Mouse (Mus musculus) liver, embryonic 13.5 days (tissue): ENCODE data around the gene Gm5089. TPM values are rescaled to one million over a fixed set of nuclear protein-coding genes. Genes with fewer than 3 reads are reported as not detected.
A peak's percentile ranks its signal among the peaks of the same experiment; 100 is the strongest.

Source experiments
- ATAC-seq: fragments of 200-750 bp; cut with Nextera tagmentation; 2 replicates; pipeline ENCODE4 v1.8.0; 2017; ENCODE audit warnings: low read depth, mild to moderate bottlenecking, moderate number of reproducible peaks, moderate library complexity
- DNase-seq: peaks from one replicate; pipeline ENCODE4 v3.0.0; 2022
- H3K27ac ChIP-seq: fragments of 300-500 bp; sonication (generic); 2 replicates; pipeline ENCODE4 v1.5.1; 2015; ENCODE audit warnings: moderate library complexity, mild to moderate bottlenecking, inconsistent platforms
- H3K27me3 ChIP-seq: fragments of 300-500 bp; sonication (generic); 2 replicates; pipeline ENCODE4 v1.6.1; 2015; ENCODE audit warnings: mild to moderate bottlenecking, inconsistent platforms
- H3K36me3 ChIP-seq: fragments of 300-500 bp; sonication (generic); 2 replicates; pipeline ENCODE4 v1.6.1; 2015; ENCODE audit warnings: mild to moderate bottlenecking, inconsistent platforms
- H3K4me1 ChIP-seq: fragments of 300-500 bp; sonication (generic); replicated peaks from 2 replicates; pipeline ENCODE4 v1.6.1; 2015; ENCODE audit warnings: inconsistent platforms
- H3K4me2 ChIP-seq: fragments of 300-500 bp; sonication (generic); 2 replicates; pipeline ENCODE4 v1.6.1; 2015; ENCODE audit warnings: inconsistent platforms, mild to moderate bottlenecking, moderate library complexity
- H3K4me3 ChIP-seq: fragments of 300-500 bp; sonication (generic); replicated peaks from 2 replicates; pipeline ENCODE4 v1.5.1; 2015; ENCODE audit warnings: mild to moderate bottlenecking, inconsistent platforms
- H3K9ac ChIP-seq: fragments of 300-500 bp; sonication (generic); 2 replicates; pipeline ENCODE4 v1.6.1; 2015; ENCODE audit warnings: mild to moderate bottlenecking, inconsistent platforms
- H3K9me3 ChIP-seq: fragments of 300-500 bp; sonication (generic); replicated peaks from 2 replicates; pipeline ENCODE4 v1.6.1; 2016; ENCODE audit warnings: inconsistent platforms
- WGBS: fragments of 180-500 bp; shearing (Covaris S2); methylation state at CpG from one replicate; pipeline ENCODE4 v1.1.7; 2015; ENCODE audit not compliant: insufficient replicate concordance; 5-methylcytosine and 5-hydroxymethylcytosine counted together
- polyA plus RNA-seq: library from polyadenylated mRNA; unstranded; fragments of >200 nt; fragmentation: Nextera tagmentation; extraction: Ambion mirVana; gene quantifications from 2 replicates; pipeline ENCODE4 v1.2.1, GENCODE M21; 2015

Gene Gm5089
- polyA plus RNA-seq, 1 experiment from 2014 or later: not detected

DNA sequence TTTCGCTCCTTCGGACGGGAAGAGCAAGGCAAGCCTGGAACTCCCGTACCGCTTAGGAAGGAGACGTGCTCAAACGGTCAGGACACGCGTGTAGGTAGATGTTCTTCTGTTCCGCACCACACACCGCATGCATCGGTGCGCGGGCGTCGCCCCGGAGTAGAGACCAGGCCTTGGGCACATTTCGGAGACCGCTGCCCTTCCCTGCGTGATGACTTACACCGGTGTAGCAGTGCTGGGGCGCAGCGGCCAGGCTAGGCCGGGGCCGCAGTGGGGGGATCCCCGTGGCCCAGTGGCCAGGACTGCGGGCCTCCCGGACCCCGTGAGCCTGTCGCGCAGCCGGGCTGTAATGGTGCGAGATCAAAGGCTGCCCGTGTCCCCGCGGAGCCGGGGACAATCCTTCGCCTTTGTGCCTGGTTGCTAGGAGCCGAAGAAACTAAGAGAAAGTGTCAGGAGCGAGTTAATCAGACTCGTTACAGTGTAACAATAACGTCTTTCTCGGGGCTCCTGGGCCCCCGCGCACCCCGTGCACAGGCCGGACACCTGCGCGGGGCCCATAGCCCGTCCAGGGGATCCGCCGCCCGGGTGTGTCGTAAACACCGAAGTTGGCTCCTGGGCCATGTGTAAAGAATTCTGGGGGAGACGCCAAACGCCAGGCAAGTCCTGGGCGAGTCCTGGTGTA, 44.2 kb downstream of the Gm5089 start:
- Histone ChIP-seq H3K9me3 (no peaks in the 10 kb centered on the region), H3K4me2 (peak overlapping the region; percentile 62), H3K27ac (no peak overlapping the region), H3K4me1 (peaks cover 6% of the 10 kb centered on the region), H3K36me3 (no peaks in the 10 kb centered on the region), H3K27me3 (peaks cover 64% of the 10 kb centered on the region), H3K9ac (no peak overlapping the region), H3K4me3 (peak overlapping the region; percentile 37)
- ATAC-seq: no peak
- 4% methylated on average over 58 of the region's 58 CpGs for WGBS
- DNase-seq: no peak

DNA sequence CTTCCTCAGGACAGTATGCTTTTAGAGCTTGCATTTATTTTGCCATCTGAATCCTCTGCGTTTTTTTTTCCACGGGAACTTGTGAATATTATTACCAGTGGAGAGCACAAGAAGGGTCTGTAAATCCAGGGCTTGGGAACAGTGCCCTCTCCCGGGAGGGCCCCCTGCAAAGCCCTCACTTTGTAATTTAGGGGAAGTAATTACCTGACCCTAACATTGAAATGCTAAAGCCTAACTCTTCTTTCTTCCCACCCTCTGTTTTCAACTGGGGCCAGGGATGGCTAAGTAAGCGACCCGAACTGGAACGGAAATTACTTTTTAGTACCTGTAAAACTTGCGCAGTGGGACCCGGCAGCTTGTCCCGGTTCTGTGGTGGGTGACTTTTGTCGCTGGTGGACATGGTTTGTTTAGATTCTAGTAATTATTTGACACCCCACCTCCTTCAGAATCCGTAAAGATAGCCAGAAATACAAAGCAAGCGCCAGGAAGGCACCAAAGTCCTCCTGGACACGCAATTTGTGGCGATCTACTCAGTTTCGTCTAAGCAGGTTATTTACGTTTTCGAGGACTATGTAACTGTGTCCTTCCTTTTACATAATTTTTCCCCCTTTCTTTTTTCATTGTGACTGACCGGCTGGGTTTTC, 44.9 kb downstream of the Gm5089 start:
- 2% methylated on average over 18 of the region's 18 CpGs for WGBS
- Histone ChIP-seq H3K9ac (no peak overlapping the region), H3K27me3 (peaks cover 64% of the 10 kb centered on the region)

DNA sequence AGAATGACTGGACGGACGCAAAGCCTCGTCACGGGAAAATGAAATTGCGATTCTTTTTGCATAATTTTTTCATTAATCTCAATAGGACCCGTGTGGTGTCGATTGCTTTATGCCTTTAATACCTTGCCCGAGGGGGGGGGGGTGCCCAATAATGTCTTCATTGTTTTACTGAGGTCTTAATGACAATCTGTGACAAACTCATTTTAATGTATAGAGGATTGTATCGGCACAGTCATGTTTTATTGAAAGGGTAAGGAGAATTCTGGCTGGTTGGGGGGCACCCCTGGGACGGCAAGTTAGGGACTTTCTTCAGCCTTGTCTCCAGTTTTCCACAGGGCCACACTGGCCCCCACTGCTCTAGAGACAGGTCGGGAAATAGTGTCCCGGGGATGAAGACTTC, 45.7 kb downstream of the Gm5089 start:
- H3K4me2 ChIP-seq: no peak overlapping the region
- DNase-seq: no peak
- H3K9me3 ChIP-seq: no peaks in the 10 kb centered on the region
- peaks cover 64% of the 10 kb centered on the region for H3K27me3 ChIP-seq
- ATAC-seq: no peak
- peaks cover 6% of the 10 kb centered on the region for H3K4me1 ChIP-seq
- H3K36me3 ChIP-seq: no peaks in the 10 kb centered on the region
- no peak overlapping the region for H3K27ac ChIP-seq
- 59% methylated on average over 12 of the region's 12 CpGs for WGBS
- H3K9ac ChIP-seq: no peak overlapping the region
- no peak overlapping the region for H3K4me3 ChIP-seq

More for the DNA sequence above, 44.9 kb downstream of the Gm5089 start:
- no peaks in the 10 kb centered on the region for H3K9me3 ChIP-seq
- H3K36me3 ChIP-seq: no peaks in the 10 kb centered on the region
- ATAC-seq: no peak
- H3K27ac ChIP-seq: no peak overlapping the region
- H3K4me2 ChIP-seq: peak overlapping the region; percentile 62
- H3K4me3 ChIP-seq: peak overlapping the region; percentile 37
- DNase-seq: no peak
- peaks cover 6% of the 10 kb centered on the region for H3K4me1 ChIP-seq

DNA sequence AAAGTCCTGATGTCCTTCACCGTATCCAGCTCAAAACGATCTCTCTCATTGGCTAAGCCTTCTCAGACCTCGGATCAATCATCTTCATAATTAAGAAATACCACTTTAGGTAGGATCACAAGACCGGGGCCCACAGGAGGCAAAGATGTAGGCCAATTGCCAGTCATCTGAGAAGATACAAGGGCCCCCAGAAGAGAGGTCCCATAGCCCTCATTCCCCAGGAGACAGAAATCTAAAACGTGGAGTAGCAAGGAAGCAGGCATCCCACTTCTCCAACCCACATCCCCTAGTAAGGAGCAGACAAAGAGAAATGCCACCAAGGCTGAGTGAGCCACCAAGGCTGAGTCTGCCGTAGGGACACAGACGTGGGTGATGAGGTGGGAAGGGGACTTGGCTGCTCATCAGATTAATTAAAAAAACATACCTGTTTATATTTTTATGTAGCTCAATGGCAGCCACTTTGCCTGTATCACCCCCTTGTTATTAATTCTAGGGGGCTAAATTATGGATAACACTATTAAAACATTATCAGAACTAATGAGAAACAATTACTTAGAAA, 46.2 kb downstream of the Gm5089 start:
- H3K4me1 ChIP-seq: peaks cover 6% of the 10 kb centered on the region

DNA sequence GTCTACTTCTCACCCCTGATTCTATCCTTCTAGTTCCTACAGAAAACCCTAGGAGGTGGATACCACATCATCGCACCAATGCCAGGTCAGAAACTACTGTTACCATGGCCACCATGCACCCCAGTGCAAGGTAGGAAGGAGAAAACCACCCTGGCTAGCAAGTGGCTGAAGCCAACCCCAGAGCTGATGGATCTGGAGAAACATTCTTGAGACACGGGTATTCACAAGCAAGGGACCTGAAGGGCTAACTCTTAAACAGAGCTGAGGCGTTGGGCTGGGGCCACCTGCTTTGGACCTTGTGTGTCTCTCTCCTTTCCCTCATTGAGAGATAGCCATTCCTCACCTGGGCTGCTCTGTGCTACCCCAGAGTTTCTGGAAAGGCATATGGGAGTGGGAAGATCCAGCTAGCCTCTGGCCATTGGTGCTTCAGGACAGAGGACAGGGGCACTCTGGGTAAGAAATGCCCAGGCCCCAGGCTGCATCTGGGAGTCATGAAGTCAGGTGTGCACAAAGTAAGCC, 47.4 kb downstream of the Gm5089 start:
- no peak overlapping the region for H3K27ac ChIP-seq
- H3K4me3 ChIP-seq: no peak overlapping the region
- no peaks in the 10 kb centered on the region for H3K9me3 ChIP-seq
- no peaks in the 10 kb centered on the region for H3K36me3 ChIP-seq
- WGBS: 67% methylated on average over 3 of the region's 3 CpGs
- ATAC-seq (no peak), DNase-seq (no peak)
- peaks cover 6% of the 10 kb centered on the region for H3K4me1 ChIP-seq
- H3K27me3 ChIP-seq: peaks cover 51% of the 10 kb centered on the region
- no peak overlapping the region for H3K9ac ChIP-seq
- no peak overlapping the region for H3K4me2 ChIP-seq

More for the DNA sequence above, 46.2 kb downstream of the Gm5089 start:
- H3K9ac ChIP-seq: no peak overlapping the region
- WGBS: 64% methylated on average over 7 of the region's 7 CpGs
- no peaks in the 10 kb centered on the region for H3K9me3 ChIP-seq
- ATAC-seq: no peak
- peaks cover 59% of the 10 kb centered on the region for H3K27me3 ChIP-seq
- no peak for DNase-seq
- no peak overlapping the region for H3K27ac ChIP-seq
- H3K4me2 ChIP-seq: no peak overlapping the region
- no peaks in the 10 kb centered on the region for H3K36me3 ChIP-seq
- H3K4me3 ChIP-seq: no peak overlapping the region

DNA sequence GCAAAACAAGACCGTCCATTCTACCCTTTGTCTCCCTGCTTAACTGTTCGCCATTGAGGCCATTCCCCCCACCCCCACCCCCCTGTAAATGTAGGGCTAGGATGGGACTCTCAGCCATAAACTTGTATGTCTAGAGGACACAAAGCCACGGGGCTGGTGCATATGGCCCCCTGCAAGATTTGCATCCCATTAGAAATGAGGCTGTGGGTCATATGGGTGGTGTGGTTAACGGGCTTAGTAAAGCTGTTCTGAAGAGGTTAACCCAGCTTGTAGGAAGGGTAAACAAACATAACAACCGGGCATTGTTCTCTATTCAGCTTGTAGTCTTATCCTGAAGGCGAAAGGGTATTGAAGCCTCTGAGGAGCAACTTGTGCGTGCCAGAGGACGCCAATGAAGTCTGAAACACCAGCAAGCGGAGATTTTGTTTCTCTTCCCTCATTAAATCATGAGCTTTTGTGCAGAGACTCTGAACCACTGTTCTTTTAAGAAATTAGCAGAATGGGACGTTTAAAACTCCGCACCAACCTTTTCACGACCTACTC, 48.1 kb downstream of the Gm5089 start:
- 56% methylated on average over 12 of the region's 12 CpGs for WGBS
- ATAC-seq (no peak), DNase-seq (no peak)
- H3K36me3 ChIP-seq: no peaks in the 10 kb centered on the region
- H3K27me3 ChIP-seq: peaks cover 44% of the 10 kb centered on the region
- H3K4me3 ChIP-seq: no peak overlapping the region
- no peak overlapping the region for H3K9ac ChIP-seq
- H3K4me2 ChIP-seq: no peak overlapping the region
- H3K9me3 ChIP-seq: no peaks in the 10 kb centered on the region
- peaks cover 6% of the 10 kb centered on the region for H3K4me1 ChIP-seq
- no peak overlapping the region for H3K27ac ChIP-seq

GRCm38 (mm10) chr14:122401886-122402285, 49.0 kb downstream of the Gm5089 start:
- no peak for DNase-seq
- H3K4me1 ChIP-seq: peaks cover 5% of the 10 kb centered on the region
- H3K9ac ChIP-seq: no peak overlapping the region
- WGBS: 75% methylated on average over 11 of the region's 11 CpGs
- ATAC-seq: no peak
- H3K27me3 ChIP-seq: peaks cover 35% of the 10 kb centered on the region
- H3K27ac ChIP-seq: no peak overlapping the region
- H3K9me3 ChIP-seq: no peaks in the 10 kb centered on the region
- no peaks in the 10 kb centered on the region for H3K36me3 ChIP-seq
- no peak overlapping the region for H3K4me3 ChIP-seq
- no peak overlapping the region for H3K4me2 ChIP-seq

DNA sequence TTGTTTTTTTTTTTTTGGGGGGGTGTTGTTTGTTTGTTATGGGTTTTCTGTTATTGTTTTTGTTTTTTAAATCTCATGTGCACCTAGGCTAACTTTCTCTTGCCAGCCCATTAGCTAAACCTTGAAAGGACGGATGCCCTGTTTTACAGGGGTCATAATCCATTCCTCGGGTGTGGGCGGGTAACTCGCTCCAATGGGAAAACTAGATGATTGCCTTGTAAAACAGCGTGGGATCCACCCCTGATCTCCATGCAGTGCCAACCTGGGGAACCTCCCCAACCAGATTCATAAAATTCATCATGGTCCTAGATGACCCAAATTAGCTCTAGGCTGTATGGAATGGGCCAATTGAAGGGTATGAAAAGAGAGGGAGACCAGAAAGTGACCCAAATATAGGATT, 51.0 kb downstream of the Gm5089 start:
- 81% methylated on average over 5 of the region's 5 CpGs for WGBS
- peaks cover 15% of the 10 kb centered on the region for H3K27me3 ChIP-seq
- H3K4me2 ChIP-seq: no peak overlapping the region
- no peak overlapping the region for H3K9ac ChIP-seq
- no peak for ATAC-seq
- H3K9me3 ChIP-seq: no peaks in the 10 kb centered on the region
- DNase-seq: no peak
- H3K36me3 ChIP-seq: no peaks in the 10 kb centered on the region
- no peak overlapping the region for H3K27ac ChIP-seq
- H3K4me1 ChIP-seq: no peaks in the 10 kb centered on the region
- H3K4me3 ChIP-seq: no peak overlapping the region

DNA sequence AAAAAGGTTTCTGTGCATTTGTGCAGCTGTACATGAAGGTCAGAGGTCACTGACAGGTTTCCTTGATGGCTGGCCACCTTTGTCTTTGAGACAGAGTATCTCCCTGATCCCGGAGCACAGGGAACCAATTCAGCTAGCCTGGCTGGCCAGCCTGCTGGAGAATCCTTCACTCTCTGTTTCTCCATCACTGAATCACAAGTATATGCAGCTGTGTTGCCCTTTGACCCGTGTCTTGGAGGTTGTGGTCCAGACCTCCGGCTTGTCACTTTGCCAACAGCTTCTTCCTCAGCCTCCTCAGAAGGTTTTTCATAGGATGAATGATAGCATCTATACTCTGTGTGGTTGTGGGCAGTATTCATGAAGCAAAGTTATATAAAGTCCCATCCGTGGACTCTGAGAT, 52.2 kb downstream of the Gm5089 start:
- no peak for DNase-seq
- Histone ChIP-seq H3K9me3 (no peaks in the 10 kb centered on the region), H3K4me3 (no peak overlapping the region), H3K27ac (no peak overlapping the region), H3K9ac (no peak overlapping the region), H3K4me2 (no peak overlapping the region), H3K27me3 (peaks cover 4% of the 10 kb centered on the region; the same call in 1 of the 2 replicates), H3K4me1 (no peaks in the 10 kb centered on the region), H3K36me3 (no peaks in the 10 kb centered on the region)
- WGBS: 65% methylated on average over 4 of the region's 4 CpGs
- ATAC-seq: no peak

GRCm38 (mm10) chr14:122393119-122393518, 57.8 kb downstream of the Gm5089 start:
- no peak overlapping the region for H3K9ac ChIP-seq
- H3K36me3 ChIP-seq: no peaks in the 10 kb centered on the region
- H3K4me2 ChIP-seq: no peak overlapping the region
- ATAC-seq (no peak), DNase-seq (no peak)
- H3K4me1 ChIP-seq: no peaks in the 10 kb centered on the region
- H3K27ac ChIP-seq: no peak overlapping the region
- no peaks in the 10 kb centered on the region for H3K27me3 ChIP-seq
- 63% methylated on average over 1 of the region's 1 CpGs for WGBS
- no peaks in the 10 kb centered on the region for H3K9me3 ChIP-seq
- H3K4me3 ChIP-seq: no peak overlapping the region

- H3K36me3 ChIP-seq: no peaks in the 10 kb centered on the region
- H3K27me3 ChIP-seq: no peaks in the 10 kb centered on the region
- DNase-seq (no peak), ATAC-seq (no peak)
- H3K4me3 ChIP-seq: no peak overlapping the region
- H3K4me1 ChIP-seq: no peaks in the 10 kb centered on the region
- WGBS: 18% methylated on average over 4 of the region's 4 CpGs
- H3K4me2 ChIP-seq: no peak overlapping the region
- H3K27ac ChIP-seq: no peak overlapping the region
- no peaks in the 10 kb centered on the region for H3K9me3 ChIP-seq
- no peak overlapping the region for H3K9ac ChIP-seq
Observed at GRCm38 (mm10) chr14:122390935-122391334, 60.0 kb downstream of the Gm5089 start.
